Mouse (Mus musculus) liver, embryonic 15.5 days (tissue): ENCODE measurements around the gene Ifi202b. TPM values are rescaled to one million over a fixed set of nuclear protein-coding genes. Genes with fewer than 3 reads are reported as not detected.
"Not testable (repeated sequence)": the region's sequence is repeated elsewhere in the genome, so short reads cannot be mapped to it uniquely, and the experiment has no call there.

Experiments used
- ATAC-seq: fragments of 200-750 bp; cut with Nextera tagmentation; 2 replicates; pipeline ENCODE4 v1.8.0; 2017; ENCODE audit warnings: moderate number of reproducible peaks, mild to moderate bottlenecking, moderate library complexity; ENCODE audit not compliant: insufficient read depth
- H3K27ac ChIP-seq: fragments of 300-500 bp; sonication (generic); replicated peaks from 2 replicates; pipeline ENCODE4 v1.5.1; 2015; ENCODE audit warnings: mild to moderate bottlenecking, inconsistent platforms
- H3K27me3 ChIP-seq: fragments of 300-500 bp; sonication (generic); 2 replicates; pipeline ENCODE4 v1.6.1; 2015; ENCODE audit warnings: mild to moderate bottlenecking, inconsistent platforms
- H3K36me3 ChIP-seq: fragments of 300-500 bp; sonication (generic); replicated peaks from 2 replicates; pipeline ENCODE4 v1.6.1; 2015; ENCODE audit warnings: moderate library complexity, mild to moderate bottlenecking, inconsistent platforms
- H3K4me1 ChIP-seq: fragments of 300-500 bp; sonication (generic); replicated peaks from 2 replicates; pipeline ENCODE4 v1.6.1; 2015; ENCODE audit warnings: inconsistent platforms
- H3K4me2 ChIP-seq: fragments of 300-500 bp; sonication (generic); 2 replicates; pipeline ENCODE4 v1.6.1; 2015; ENCODE audit warnings: moderate library complexity, mild to moderate bottlenecking, inconsistent platforms
- H3K4me3 ChIP-seq: fragments of 300-500 bp; sonication (generic); replicated peaks from 2 replicates; pipeline ENCODE4 v1.5.1; 2015; ENCODE audit warnings: mild to moderate bottlenecking, inconsistent platforms
- H3K9ac ChIP-seq: fragments of 300-500 bp; sonication (generic); 2 replicates; pipeline ENCODE4 v1.6.1; 2015; ENCODE audit warnings: moderate library complexity, mild to moderate bottlenecking, inconsistent platforms
- H3K9me3 ChIP-seq: fragments of 300-500 bp; sonication (generic); replicated peaks from 2 replicates; pipeline ENCODE4 v1.6.1; 2016; ENCODE audit warnings: inconsistent platforms
- WGBS: fragments of 180-500 bp; shearing (Covaris S2); methylation state at CpG from one replicate; pipeline ENCODE4 v1.1.7; 2015; ENCODE audit warnings: mixed read lengths; ENCODE audit not compliant: insufficient replicate concordance; 5-methylcytosine and 5-hydroxymethylcytosine counted together
- polyA plus RNA-seq: library from polyadenylated mRNA; unstranded; fragments of >200 nt; fragmentation: Nextera tagmentation; extraction: Ambion mirVana; gene quantifications from 2 replicates; pipeline ENCODE4 v1.2.1, GENCODE M21; 2015

The Ifi202b gene
- polyA plus RNA-seq: not detected in 2 replicates

DNA sequence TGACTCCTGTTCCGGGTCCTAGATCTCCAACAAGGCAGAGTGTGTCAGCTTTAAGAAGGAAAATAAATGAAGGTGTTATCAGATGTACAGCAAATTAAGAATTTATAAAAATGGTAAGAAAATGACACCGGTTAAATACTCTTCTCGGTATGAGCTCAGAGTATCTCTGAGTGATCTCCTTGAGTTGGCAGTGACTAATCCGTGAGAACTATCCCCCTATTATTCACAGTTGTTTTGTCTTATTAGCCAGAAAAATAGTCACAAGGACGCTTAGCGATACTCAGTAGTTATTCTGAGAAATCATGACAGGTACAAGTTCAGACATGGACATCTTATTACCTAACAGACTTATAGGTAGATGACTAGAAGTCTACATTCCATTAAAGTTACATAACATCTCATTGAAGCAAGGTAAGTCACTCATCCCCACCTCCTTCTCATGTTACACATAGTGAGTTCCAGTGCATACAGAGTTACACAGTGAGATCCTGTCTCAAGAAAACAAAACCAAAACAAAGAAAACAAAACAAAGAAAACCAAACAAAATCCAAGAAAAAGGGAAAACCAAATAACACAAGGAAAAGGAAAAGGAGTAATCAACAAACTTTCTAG lies at the start of gene Ifi202b:
Gene Ifi202b (minus strand): TSS at position 51 of the 612 bp plus-strand sequence.
- H3K4me1 ChIP-seq, H3K27me3 ChIP-seq, ATAC-seq, H3K9ac ChIP-seq, H3K36me3 ChIP-seq, H3K9me3 ChIP-seq, H3K4me2 ChIP-seq, H3K4me3 ChIP-seq, H3K27ac ChIP-seq: not testable (repeated sequence)
- 71% methylated on average over 6 of the region's 6 CpGs for WGBS

GRCm38 (mm10) chr1:174031698-174032097 lies 49.2 kb upstream of the Ifi202b start, which contains the start of gene Ifi205:
Gene Ifi205, minus strand, starts transcription at chr1:174031810.
- no peak for ATAC-seq

DNA sequence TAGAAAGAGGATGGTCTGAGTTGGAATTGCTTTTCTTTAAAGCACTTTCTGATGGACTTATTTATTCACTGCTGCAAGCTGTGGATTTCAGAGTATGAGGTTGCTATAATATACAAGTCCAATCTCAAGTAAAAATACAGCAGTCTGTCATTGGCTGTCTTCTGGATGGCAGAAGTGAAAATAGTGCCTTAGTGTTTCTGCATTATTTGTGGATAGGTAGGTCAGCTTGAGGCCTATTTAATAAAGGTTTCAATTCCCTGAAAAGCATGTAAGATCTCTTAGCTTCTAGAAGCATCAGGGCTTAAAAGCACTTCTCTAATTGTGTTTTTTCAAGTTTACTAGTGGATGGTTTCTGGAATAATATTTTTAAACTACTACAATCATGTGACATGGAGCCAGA lies 24.5 kb upstream of the Ifi202b start:
- H3K9ac ChIP-seq, H3K27ac ChIP-seq, H3K9me3 ChIP-seq, H3K4me2 ChIP-seq, H3K36me3 ChIP-seq, H3K4me1 ChIP-seq, H3K4me3 ChIP-seq, H3K27me3 ChIP-seq, ATAC-seq: not testable (repeated sequence)

More at GRCm38 (mm10) chr1:174031698-174032097, 49.2 kb upstream of the Ifi202b start, which contains the start of gene Ifi205:
- WGBS: 15% methylated on average over 1 of the region's 1 CpGs
- Histone ChIP-seq H3K4me2 (no peak within 1 kb of the TSS), H3K9me3 (no peaks in the 10 kb centered on the region), H3K27ac (no peak within 1 kb of the TSS), H3K36me3 (no peaks in the 10 kb centered on the region), H3K4me3 (no peak within 1 kb of the TSS), H3K4me1 (no peaks in the 10 kb centered on the region), H3K27me3 (no peaks in the 10 kb centered on the region), H3K9ac (no peak within 1 kb of the TSS)

DNA sequence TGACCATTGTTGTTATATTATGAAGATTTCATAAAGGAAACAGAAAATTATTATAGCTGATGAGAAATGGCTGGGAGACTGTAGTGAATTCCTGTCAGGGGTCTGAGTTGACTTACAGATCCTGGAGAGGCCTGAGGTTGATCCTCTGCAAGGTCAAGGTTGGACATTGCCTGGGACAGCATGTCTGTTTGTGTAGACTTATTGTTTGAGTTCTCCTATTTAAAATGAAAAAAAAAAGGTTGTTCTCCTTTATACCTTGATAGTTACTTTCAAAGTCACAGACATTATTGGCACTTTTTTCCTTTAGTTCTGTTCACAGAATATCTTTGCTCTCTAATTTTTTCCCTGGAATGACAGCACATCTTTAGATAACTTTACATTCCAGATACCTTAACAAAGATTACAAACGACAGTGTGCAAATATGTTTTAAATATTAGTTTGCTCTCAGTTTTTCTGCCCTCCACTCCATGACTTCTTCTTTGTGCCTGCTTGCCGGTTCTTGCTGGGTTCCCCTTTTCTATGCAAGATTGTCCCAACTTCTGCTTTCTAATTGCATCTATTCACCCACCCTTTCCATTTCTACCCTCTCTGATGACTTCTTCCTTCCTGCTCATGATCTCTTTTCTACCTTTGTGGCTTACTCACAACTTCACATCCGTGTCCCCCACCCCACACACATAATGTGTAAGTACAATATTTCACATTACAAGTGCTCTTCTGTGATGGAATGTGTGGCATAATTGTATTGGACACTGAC lies 22.0 kb upstream of the Ifi202b start:
- not testable (repeated sequence) for H3K4me1 ChIP-seq, H3K27me3 ChIP-seq, ATAC-seq, H3K4me2 ChIP-seq, H3K36me3 ChIP-seq, H3K9ac ChIP-seq, H3K27ac ChIP-seq, H3K4me3 ChIP-seq, H3K9me3 ChIP-seq
- WGBS: 21% methylated on average over 2 of the region's 3 CpGs

- H3K4me2 ChIP-seq: no peak overlapping the region
- ATAC-seq: no peak
- no peak overlapping the region for H3K9ac ChIP-seq
- no peak overlapping the region for H3K27ac ChIP-seq
- 63% methylated on average over 4 of the region's 4 CpGs for WGBS
- H3K36me3 ChIP-seq: no peaks in the 10 kb centered on the region
- no peak overlapping the region for H3K4me3 ChIP-seq
- no peaks in the 10 kb centered on the region for H3K4me1 ChIP-seq
- no peaks in the 10 kb centered on the region for H3K27me3 ChIP-seq
- no peaks in the 10 kb centered on the region for H3K9me3 ChIP-seq
These were observed 12.5 kb upstream of the Ifi202b start for GRCm38 (mm10) chr1:173995003-173995402.

DNA sequence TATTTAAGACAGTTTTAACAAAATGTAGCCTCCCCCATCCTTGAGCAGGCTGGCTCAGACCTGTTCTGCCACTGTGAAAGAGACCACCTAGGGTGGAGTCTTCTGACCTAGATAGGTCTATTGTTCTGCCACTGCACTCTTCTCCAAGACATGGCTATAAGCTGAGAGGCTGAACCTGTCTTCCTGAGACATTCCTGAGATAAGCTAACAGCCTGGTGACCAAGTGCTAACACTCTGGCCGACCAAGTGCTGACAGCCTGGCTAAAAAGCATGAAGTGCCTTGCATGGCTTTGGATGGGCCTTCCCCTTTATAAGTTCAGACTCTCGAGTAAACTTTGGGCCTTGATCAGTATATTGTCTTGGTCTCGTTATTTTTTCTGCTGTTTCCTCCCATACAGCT lies 1.5 kb downstream of the Ifi202b start:
- H3K9me3 ChIP-seq, H3K27ac ChIP-seq, H3K4me2 ChIP-seq, ATAC-seq, H3K27me3 ChIP-seq, H3K9ac ChIP-seq, H3K4me1 ChIP-seq, H3K4me3 ChIP-seq, H3K36me3 ChIP-seq: not testable (repeated sequence)
- WGBS: 40% methylated on average over 3 of the region's 3 CpGs

DNA sequence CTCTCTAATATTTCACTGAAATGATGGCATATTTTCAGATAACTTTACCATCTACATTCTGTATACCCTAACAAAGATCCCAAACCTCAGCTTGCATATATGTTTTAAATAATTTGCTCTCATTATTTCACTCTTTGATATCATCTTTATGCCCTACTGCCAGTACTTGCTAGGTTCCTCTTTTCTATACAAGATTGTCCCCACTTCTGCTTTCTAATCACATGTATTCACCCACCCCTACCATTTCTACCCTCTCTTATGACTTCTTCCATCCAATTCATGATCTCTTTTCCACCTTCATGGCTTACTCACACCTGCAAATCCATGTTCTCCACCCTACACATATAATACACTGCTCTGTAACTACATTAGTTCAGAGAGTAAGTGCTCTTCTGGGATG lies 4.9 kb downstream of the Ifi202b start:
- H3K4me1 ChIP-seq: no peaks in the 10 kb centered on the region
- no peaks in the 10 kb centered on the region for H3K36me3 ChIP-seq
- no peak overlapping the region for H3K4me2 ChIP-seq
- ATAC-seq: no peak
- no peaks in the 10 kb centered on the region for H3K9me3 ChIP-seq
- no peak overlapping the region for H3K27ac ChIP-seq
- H3K4me3 ChIP-seq: no peak overlapping the region
- no peaks in the 10 kb centered on the region for H3K27me3 ChIP-seq
- no peak overlapping the region for H3K9ac ChIP-seq

GRCm38 (mm10) chr1:173973111-173973510 lies 9.4 kb downstream of the Ifi202b start:
- Histone ChIP-seq H3K4me1 (no peaks in the 10 kb centered on the region), H3K4me2 (no peak overlapping the region)

DNA sequence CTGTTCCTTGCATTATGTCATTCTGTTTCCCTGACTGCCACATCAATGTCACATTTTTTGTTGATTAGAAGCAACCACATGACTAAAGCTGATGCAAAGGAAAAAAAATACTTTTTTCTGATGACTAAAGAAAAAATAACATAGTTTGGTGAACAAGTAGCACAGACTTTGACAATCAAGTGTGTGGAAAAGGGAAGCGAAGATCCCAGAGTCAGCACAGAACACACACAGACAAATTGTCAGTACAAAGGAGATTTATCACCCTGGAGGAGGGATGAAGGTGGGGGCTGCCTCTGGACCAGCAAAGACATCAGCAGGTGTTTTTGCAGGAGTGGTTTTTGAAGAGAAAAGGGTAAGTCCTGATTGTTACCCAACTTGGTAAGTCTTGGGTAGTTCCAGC lies 21.1 kb downstream of the Ifi202b start:
- WGBS: 56% methylated on average over 1 of the region's 1 CpGs
- H3K36me3 ChIP-seq, H3K9ac ChIP-seq, H3K27ac ChIP-seq, H3K4me1 ChIP-seq, H3K4me2 ChIP-seq, H3K4me3 ChIP-seq, ATAC-seq, H3K9me3 ChIP-seq, H3K27me3 ChIP-seq: not testable (repeated sequence)

More at GRCm38 (mm10) chr1:173973111-173973510, 9.4 kb downstream of the Ifi202b start:
- H3K27ac ChIP-seq: no peak overlapping the region
- no peaks in the 10 kb centered on the region for H3K27me3 ChIP-seq
- H3K9ac ChIP-seq: no peak overlapping the region
- H3K36me3 ChIP-seq: no peaks in the 10 kb centered on the region
- no peak for ATAC-seq
- H3K4me3 ChIP-seq: no peak overlapping the region
- no peaks in the 10 kb centered on the region for H3K9me3 ChIP-seq

- not testable (repeated sequence) for ATAC-seq, H3K36me3 ChIP-seq, H3K4me3 ChIP-seq, H3K27ac ChIP-seq, H3K4me2 ChIP-seq, H3K9me3 ChIP-seq, H3K27me3 ChIP-seq, H3K4me1 ChIP-seq, H3K9ac ChIP-seq
- WGBS: 53% methylated on average over 3 of the region's 3 CpGs
These were observed 22.5 kb downstream of the Ifi202b start for GRCm38 (mm10) chr1:173959998-173960397.

DNA sequence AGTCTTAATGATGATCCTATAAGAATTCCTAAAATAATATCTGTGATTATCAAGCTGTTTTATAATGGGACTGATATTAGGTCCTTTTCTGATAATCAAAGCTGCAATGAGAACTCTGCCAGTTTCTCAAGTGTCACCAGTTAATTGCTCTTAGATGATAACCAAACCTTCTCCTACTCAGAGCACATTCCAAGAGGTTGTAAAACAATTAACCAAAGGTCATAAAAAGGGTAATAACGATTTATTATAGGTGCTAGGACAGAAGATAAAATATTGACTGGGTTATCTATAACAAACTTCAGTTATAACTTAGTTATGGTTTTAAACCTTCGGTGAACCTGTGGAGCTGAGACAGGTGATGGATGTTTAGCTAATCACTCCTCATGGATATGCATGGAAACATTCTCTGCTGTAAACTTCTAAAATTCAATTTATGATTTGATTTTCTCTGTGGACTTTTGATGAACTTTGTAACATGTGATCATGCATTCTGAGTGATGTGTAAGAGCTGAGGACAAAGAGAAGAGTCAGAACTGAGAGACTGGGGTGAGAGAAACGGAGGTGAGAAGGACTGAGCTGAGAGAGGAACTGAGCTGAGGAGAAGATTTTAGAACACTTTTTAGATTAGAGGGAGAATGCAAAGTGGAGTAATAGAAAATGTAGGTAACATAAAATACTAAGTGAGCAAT lies 26.6 kb downstream of the Ifi202b start:
- H3K4me2 ChIP-seq, H3K9me3 ChIP-seq, H3K4me1 ChIP-seq, H3K4me3 ChIP-seq, H3K36me3 ChIP-seq, H3K27ac ChIP-seq, ATAC-seq, H3K9ac ChIP-seq, H3K27me3 ChIP-seq: not testable (repeated sequence)
- WGBS: 43% methylated on average over 3 of the region's 3 CpGs
